Mouse (Mus musculus) cerebellum, postnatal 36 days (tissue): ENCODE measurements around the gene Gm8020.
A peak's percentile ranks its signal among the peaks of the same experiment; 100 is the strongest.
"Not testable (repeated sequence)": the region's sequence is repeated elsewhere in the genome, so short reads cannot be mapped to it uniquely, and the experiment has no call there.

Source experiments
- DNase-seq, 2 experiments: peaks; one replicate each; pipeline ENCODE4 v3.0.0; 2021 to 2022; ENCODE audit warnings: mixed read lengths in 2 of 2

Gm8020 gene

DNA sequence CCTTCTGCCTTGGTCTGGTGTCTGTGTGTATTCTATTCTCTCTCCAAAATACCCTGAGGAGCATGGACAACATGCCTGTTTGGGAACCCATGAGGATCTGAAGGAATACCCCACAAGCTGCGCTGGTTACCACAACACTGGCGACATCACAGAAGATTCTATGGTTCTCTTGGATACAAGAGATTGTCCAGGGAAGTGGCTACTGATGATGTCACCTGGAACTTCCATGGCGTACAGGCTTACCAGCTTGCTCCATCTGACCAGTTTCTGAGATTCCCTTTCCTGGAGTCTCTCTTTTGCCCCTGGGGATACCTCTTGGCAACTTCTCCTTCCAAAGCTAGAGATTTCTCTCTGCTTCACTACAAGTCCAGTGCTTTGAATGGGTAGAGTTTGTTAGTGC, at the start of gene Gm8020:
TSS of gene Gm8020 (minus strand) at position 101 of the 400 bp plus-strand sequence.
- not testable (repeated sequence) for DNase-seq

DNA sequence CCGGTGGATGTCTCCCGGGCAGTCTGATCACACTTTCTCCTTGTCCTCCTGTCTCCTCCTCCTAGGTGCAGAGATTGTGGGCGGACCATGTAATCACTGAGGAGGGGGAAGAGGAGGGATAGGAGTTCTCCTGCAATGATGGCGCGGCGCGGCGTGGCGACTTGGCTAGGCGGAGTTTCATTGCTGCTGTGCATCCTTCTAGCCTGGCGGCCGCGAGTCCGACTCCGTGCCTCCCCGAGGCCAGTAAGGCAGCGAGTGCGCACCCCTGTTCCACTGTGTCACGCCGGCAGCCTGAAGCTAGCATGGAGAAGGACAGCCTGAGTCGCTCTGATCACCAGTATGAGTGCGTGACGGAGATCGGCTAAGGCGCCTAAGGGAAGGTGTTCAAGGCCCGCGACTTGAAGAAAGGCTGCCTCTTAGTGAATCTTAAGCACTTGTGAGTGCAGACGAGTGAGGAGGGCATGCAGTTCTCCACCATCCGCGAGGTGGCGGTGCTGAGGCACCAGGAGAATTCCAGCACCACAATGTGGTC, 41.1 kb upstream of the Gm8020 start:
- DNase-seq: peak; percentile 3 to 8

DNA sequence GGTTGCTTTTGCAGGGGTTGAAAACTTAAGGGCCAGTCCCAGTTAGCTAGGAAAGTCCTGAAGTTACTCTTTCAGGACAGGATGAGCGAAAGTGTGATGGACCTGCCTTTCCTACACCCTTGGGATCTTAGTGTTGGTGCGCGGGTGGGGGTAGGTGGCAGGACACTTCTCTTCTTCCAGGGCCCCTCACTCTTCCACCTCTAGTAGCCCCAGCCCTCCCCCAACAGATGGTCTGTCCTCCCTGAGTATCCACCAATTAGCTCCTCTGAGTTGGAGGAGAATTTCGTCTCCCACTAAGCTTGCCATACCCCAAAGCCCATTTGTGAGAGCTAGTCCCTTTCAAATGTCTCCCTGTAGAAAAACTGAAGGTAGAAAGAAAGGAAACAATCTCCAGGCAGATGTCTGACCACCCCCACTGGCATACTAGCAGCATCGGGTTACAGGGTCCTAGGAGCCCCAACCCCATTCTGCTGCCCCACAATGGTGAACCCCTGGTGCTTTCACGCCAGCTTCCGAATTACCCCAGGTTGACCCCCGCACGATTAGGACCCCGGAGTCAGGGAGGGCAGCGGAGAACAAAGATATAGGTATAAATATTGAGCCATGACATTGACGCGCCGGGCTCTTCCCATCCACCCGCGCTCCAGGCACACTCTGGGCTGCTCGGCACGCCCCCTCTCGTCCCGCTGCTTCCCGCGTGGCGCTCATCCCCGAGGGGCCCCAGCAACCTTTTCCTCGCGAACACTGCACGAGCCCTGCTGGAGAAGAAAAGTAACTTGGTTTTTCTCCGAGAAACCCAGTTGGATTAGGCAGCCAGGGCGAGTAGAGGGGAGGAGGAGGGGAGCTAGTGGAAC, 40.4 kb upstream of the Gm8020 start:
- not testable (repeated sequence) for DNase-seq

DNA sequence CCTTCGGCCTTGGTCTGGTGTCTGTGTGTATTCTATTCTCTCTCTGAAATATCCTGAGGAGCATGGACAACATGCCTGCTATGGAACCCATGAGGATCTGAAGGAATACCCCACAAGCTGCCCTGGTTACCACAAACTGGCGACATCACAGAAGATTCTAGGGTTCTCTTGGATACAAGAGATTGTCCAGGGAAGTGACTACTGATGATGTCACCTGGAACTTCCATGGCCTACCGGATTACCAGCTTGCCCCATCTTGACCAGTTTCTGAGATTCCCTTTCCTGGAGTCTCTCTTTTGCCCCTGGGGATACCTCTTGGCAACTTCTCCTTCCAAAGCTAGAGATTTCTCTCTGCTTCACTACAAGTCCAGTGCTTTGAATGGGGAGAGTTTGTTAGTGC, 22.0 kb upstream of the Gm8020 start, which contains the start of gene Gm8024:
TSS of gene Gm8024 (minus strand) at position 101 of the 400 bp plus-strand sequence.
- DNase-seq: not testable (repeated sequence)

DNA sequence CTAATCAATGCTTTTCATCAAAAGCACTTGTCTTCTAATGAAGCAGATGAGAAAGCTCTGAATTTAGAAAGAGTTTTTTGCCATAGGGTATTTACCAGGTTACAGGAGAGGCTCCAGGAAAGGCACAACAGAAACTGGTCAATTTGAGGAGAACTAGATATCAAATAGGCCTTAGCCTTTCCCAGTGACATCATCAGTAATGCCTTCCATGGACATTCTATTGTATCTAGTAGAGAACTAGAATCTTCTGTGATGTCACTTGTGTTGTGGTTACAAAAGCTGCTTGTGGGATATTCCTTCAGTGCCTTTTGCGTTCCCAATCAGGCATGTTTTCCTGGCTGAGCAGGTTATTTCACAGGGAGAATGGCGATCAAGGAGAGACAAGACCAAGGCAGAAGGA, 38.6 kb downstream of the Gm8020 start, which contains the start of gene Gm8011:
TSS of gene Gm8011 (plus strand) at position 301 of the 400 bp plus-strand sequence.
- DNase-seq: not testable (repeated sequence)
